Mouse (Mus musculus): Measurements from ENCODE around the gene Wdr17.

The Wdr17 gene

DNA sequence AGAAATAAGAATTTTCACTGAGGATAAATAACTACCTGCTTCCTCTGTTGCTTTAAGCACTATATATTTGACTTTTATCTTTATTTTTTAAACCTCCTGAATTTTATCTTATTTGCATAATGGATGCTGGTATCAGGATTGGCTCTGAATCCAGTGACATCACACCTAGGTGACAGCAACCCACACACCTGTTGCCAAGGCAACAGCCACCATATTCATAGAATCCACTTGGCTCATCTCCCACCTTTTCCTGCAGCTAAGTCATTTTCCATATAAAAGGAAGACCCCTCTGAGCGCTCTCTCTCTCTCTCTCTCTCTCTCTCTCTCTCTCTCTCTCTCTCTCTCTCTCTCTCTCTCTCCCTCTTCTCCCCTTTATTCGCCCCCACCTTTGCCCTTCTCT lies 290.0 kb downstream of the Wdr17 start:
- DNase-seq, result no peak

- DNase-seq, result no peak
These were observed 290.9 kb downstream of the Wdr17 start for GRCm38 (mm10) chr8:54596051-54596450.

DNA sequence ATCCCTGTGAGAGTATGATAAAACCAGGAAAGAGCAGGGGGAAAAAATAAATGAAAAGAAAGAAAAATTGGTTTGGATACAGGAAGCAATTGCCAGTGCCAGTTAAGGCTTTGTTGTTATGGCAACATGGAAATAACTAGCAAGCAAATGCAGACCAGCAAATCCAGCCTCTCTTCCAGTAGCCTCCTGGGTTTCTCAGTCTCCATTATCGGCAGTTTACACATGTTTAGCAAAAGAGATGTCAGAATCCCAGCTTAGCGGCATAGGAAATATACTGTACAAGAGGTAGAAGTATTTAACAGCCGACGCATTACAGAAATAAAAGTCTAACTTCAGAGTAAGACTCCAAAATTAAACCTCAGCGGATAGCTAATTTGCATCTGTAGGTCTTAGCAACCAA lies 292.4 kb downstream of the Wdr17 start:
- DNase-seq, result no peak

DNA sequence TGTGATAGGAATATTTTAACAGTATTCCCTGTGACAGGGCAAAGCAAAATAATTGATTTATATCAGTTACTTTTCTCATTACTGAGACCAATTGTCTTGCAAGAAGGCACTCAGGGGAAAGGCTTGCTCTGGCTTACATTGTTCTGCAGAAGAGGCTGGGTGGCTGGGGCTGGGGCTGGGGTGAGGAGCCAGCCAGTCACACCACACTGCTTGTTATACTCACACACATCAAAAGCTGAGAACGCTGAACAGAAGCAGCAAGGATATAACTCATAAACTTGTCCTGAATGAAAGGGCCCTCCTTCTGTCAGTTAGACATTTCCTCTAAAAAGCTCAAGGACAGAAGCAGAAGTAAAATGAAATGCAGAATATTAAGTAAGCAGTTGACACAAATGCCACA lies 304.1 kb downstream of the Wdr17 start:
- DNase-seq, result no peak

GRCm38 (mm10) chr8:54581436-54581835 lies 305.5 kb downstream of the Wdr17 start:
- no peak for DNase-seq
